Mouse (Mus musculus): ENCODE results near the gene Cnot4. TPM values are rescaled to one million over a fixed set of nuclear protein-coding genes. Genes with fewer than 3 reads are reported as not detected.

Cnot4 gene
- total RNA-seq, 2 experiments from 2014 or later: 22.5 to 24.5 TPM

GRCm38 (mm10) chr6:35062446-35062845 lies 71.1 kb downstream of the Cnot4 start:
- intact Hi-C loops (cut with DNase I): loop anchor here (5.0 kb wide), 1 partner anchor 65 kb away; no protein-coding TSS in a partner anchor
- no peak for DNase-seq

- intact Hi-C loops (cut with DNase I): no loop called here
- no peak for DNase-seq
These were observed 90.4 kb downstream of the Cnot4 start for GRCm38 (mm10) chr6:35043127-35043526.

- DNase-seq: no peak
- intact Hi-C loops (cut with DNase I): no loop called here
These were observed 100.2 kb downstream of the Cnot4 start for GRCm38 (mm10) chr6:35033341-35033740.

GRCm38 (mm10) chr6:35032704-35033103 lies 100.8 kb downstream of the Cnot4 start:
- DNase-seq: no peak
- intact Hi-C loops (cut with DNase I): no loop called here

GRCm38 (mm10) chr6:35030811-35031210 lies 102.7 kb downstream of the Cnot4 start:
- intact Hi-C loops (cut with DNase I): no loop called here
- DNase-seq: no peak

- intact Hi-C loops (cut with DNase I): no loop called here
- DNase-seq: no peak
These were observed 103.3 kb downstream of the Cnot4 start for GRCm38 (mm10) chr6:35030226-35030625.

GRCm38 (mm10) chr6:35028023-35028422 lies 105.5 kb downstream of the Cnot4 start:
- DNase-seq: no peak
- intact Hi-C loops (cut with DNase I): no loop called here

GRCm38 (mm10) chr6:35027257-35027656 lies 106.3 kb downstream of the Cnot4 start:
- peak; percentile 21 to 25 for DNase-seq
- intact Hi-C loops (cut with DNase I): no loop called here

- intact Hi-C loops (cut with DNase I): no loop called here
- no peak for DNase-seq
These were observed 116.9 kb downstream of the Cnot4 start for GRCm38 (mm10) chr6:35016624-35017023.

- no peak for DNase-seq
- intact Hi-C loops (cut with DNase I): no loop called here
These were observed 121.6 kb downstream of the Cnot4 start for GRCm38 (mm10) chr6:35011953-35012352.

GRCm38 (mm10) chr6:35010705-35011104 lies 122.8 kb downstream of the Cnot4 start:
- intact Hi-C loops (cut with DNase I): no loop called here
- DNase-seq: no peak

- intact Hi-C loops (cut with DNase I): no loop called here
- DNase-seq: peak; percentile 48 to 74
These were observed 131.3 kb downstream of the Cnot4 start for GRCm38 (mm10) chr6:35002261-35002669.

GRCm38 (mm10) chr6:34999101-34999500 lies 134.4 kb downstream of the Cnot4 start:
- intact Hi-C loops (cut with DNase I): loop anchor here (5.0 kb wide), 2 partner anchors 63 to 178 kb away; partner anchors contain the start of gene Nup205
- DNase-seq: peak; percentile 47 to 55

- no peak for DNase-seq
- intact Hi-C loops (cut with DNase I): loop anchor here (5.0 kb wide), 2 partner anchors 66 to 181 kb away; partner anchors contain the start of gene Nup205
These were observed 137.0 kb downstream of the Cnot4 start for GRCm38 (mm10) chr6:34996496-34996895.

- intact Hi-C loops (cut with DNase I): loop anchor here (2.0 to 5.0 kb wide), 4 partner anchors 58 to 182 kb away; partner anchors contain the start of gene Nup205
- DNase-seq: peak; percentile 89 to 94
These were observed 138.3 kb downstream of the Cnot4 start for GRCm38 (mm10) chr6:34995265-34995681.

- intact Hi-C loops (cut with DNase I): loop anchor here (2.0 to 5.0 kb wide), 4 partner anchors 58 to 183 kb away; partner anchors contain the start of gene Nup205
- DNase-seq: peak; percentile 7 to 26
These were observed 138.8 kb downstream of the Cnot4 start for GRCm38 (mm10) chr6:34994692-34995091.

GRCm38 (mm10) chr6:34989263-34989662 lies 144.3 kb downstream of the Cnot4 start:
- DNase-seq: no peak
- intact Hi-C loops (cut with DNase I): no loop called here

GRCm38 (mm10) chr6:34988081-34988761 lies 145.3 kb downstream of the Cnot4 start, which contains the start of gene Slc23a4:
TSS of gene Slc23a4 (minus strand) at chr6:34988404.
- DNase-seq: no peak
- intact Hi-C loops (cut with DNase I): no loop called here

GRCm38 (mm10) chr6:34987085-34987645 lies 146.4 kb downstream of the Cnot4 start:
- DNase-seq: no peak
- intact Hi-C loops (cut with DNase I): no loop called here

GRCm38 (mm10) chr6:34980661-34981060 lies 152.9 kb downstream of the Cnot4 start:
- intact Hi-C loops (cut with DNase I): no loop called here
- DNase-seq: no peak

- intact Hi-C loops (cut with DNase I): no loop called here
- DNase-seq: no peak
These were observed 154.2 kb downstream of the Cnot4 start for GRCm38 (mm10) chr6:34979291-34979690.
